Mouse (Mus musculus) heart, adult 2 months (tissue): ENCODE results near the gene Gm884.

ENCODE experiments used
- EP300 ChIP-seq: fragments of 200-500 bp; IDR thresholded peaks from 2 replicates; pipeline ENCODE4 v1.6.1; 2011; ENCODE audit warnings: low read depth, low read length, control low read depth; ENCODE audit not compliant: insufficient read depth
- POLR2A ChIP-seq: fragments of 200-500 bp; IDR thresholded peaks from 2 replicates; pipeline ENCODE4 v1.6.1; 2011; ENCODE audit warnings: mild to moderate bottlenecking, low read depth, low read length, control low read depth; ENCODE audit not compliant: insufficient read depth

GRCm38 (mm10) chr11:103663119-103663518 is 42.2 kb upstream of the Gm884 start:
- TF ChIP-seq EP300 (no peak), POLR2A (no peak)
